Mouse (Mus musculus): ENCODE data around the gene Phf1.
"Not testable (repeated sequence)": the region's sequence is repeated elsewhere in the genome, so short reads cannot be mapped to it uniquely, and the experiment has no call there.

Phf1 gene

GRCm38 (mm10) chr17:26977354-26977753 lies 44.5 kb downstream of the Phf1 start:
- ATAC-seq (ENCODE audit: low TSS enrichment), result not testable (repeated sequence)

GRCm38 (mm10) chr17:26979426-26979825 lies 46.6 kb downstream of the Phf1 start:
- no peak for ATAC-seq (ENCODE audit: low TSS enrichment)

GRCm38 (mm10) chr17:26981050-26981449 lies 48.2 kb downstream of the Phf1 start:
- no peak for ATAC-seq (ENCODE audit: low TSS enrichment)

GRCm38 (mm10) chr17:26983382-26983781 lies 50.5 kb downstream of the Phf1 start:
- ATAC-seq (ENCODE audit: low TSS enrichment), result no peak

- no peak for ATAC-seq (ENCODE audit: low TSS enrichment)
These were observed 52.8 kb downstream of the Phf1 start for GRCm38 (mm10) chr17:26985503-26986179.

Measured in frontal cortex, adult (tissue).